Mouse (Mus musculus): ENCODE data around the gene Ctns. TPM values are rescaled to one million over a fixed set of nuclear protein-coding genes. Genes with fewer than 3 reads are reported as not detected.

Gene Ctns
- polyA plus RNA-seq (2014; fragmentation: Illumina TruSeq; extraction: RNeasy Lipid Tissue Mini Kit (QIAGEN cat#74804); ENCODE audit: low read depth, low replicate concordance) = 18.5 TPM

GRCm38 (mm10) chr11:73198603-73199229 lies at the start of gene Ctns:
TSS of gene Ctns (minus strand) at chr11:73199042.

GRCm38 (mm10) chr11:73233992-73234391 lies 35.1 kb upstream of the Ctns start, which contains the start of gene Trpv1:
TSS of gene Trpv1 (plus strand) at chr11:73234292.

GRCm38 (mm10) chr11:73199230-73199712 lies 429 bp upstream of the Ctns start, which contains the start of gene Shpk:
TSS of gene Shpk (plus strand) at chr11:73199460.

GRCm38 (mm10) chr11:73176608-73177508 lies 22.0 kb downstream of the Ctns start, which contains the start of the genes Emc6 and Tax1bp3:
TSS of gene Emc6 (minus strand) at chr11:73177037.
TSS of gene Tax1bp3 (plus strand) at chr11:73177083.

DNA sequence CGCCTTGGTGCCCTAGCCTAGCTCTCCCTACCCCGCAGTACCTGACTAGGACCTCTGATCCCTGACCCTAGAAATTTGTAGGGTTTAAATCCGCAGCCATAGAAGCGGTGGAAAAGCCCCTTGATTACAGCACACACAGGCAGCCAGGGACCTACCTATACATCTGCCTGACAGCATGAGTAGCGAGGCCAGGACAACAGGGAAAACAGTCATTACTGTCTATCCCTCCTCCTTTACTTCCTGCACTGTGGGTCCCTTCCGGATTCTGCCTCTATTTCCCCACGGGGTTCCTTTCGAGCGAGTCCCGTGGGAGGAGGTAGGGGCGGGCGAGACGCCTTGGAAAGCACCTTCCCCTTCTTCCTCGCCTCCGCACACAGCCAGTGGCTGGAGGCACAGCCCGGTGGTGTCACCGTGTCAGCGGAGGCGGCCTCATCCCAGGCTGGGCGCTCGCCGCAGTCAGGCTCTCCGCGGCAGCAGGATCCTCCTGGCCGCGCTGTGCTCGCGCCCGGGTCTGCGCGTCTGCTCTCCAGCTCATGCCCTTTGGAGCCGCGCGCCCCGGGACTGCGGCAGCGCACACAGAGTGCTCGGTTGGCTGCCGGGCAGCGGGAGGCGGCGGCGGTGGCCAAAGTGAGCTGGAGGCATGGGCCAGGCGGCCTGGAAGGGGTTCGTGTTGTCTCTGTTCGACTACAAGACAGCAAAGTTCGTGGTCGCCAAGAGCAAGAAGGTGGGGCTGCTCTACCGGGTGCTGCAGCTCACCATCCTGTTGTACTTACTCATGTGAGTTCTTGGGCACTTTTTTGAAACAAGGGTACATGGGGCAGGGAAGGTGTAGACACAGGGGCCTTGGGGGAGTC lies 38.7 kb downstream of the Ctns start, which contains the start of gene P2rx5:
P2rx5 (plus strand) TSS at position 465 of the 854 bp plus-strand sequence.

GRCm38 (mm10) chr11:73137591-73138501 lies 61.0 kb downstream of the Ctns start, which contains the start of gene Haspin:
TSS of gene Haspin (minus strand) at chr11:73138294.

Other genes starting within 250 kb of the Ctns start
- 215 TPM for gene Atp2a3, start 237.9 kb downstream of the Ctns start, polyA plus RNA-seq (2014; fragmentation: Illumina TruSeq; extraction: RNeasy Lipid Tissue Mini Kit (QIAGEN cat#74804); ENCODE audit: low read depth, low replicate concordance)
- 0.76 TPM for gene P2rx1, start 199.9 kb downstream of the Ctns start, polyA plus RNA-seq (2014; fragmentation: Illumina TruSeq; extraction: RNeasy Lipid Tissue Mini Kit (QIAGEN cat#74804); ENCODE audit: low read depth, low replicate concordance)
- gene Camkk1, start 180.0 kb downstream of the Ctns start, polyA plus RNA-seq (2014; fragmentation: Illumina TruSeq; extraction: RNeasy Lipid Tissue Mini Kit (QIAGEN cat#74804); ENCODE audit: low read depth, low replicate concordance) = 0.50 TPM
- gene Ncbp3, start 151.3 kb downstream of the Ctns start, polyA plus RNA-seq (2014; fragmentation: Illumina TruSeq; extraction: RNeasy Lipid Tissue Mini Kit (QIAGEN cat#74804); ENCODE audit: low read depth, low replicate concordance) = 10.8 TPM
- 1.4 TPM for gene Itgae, start 108.5 kb downstream of the Ctns start, polyA plus RNA-seq (2014; fragmentation: Illumina TruSeq; extraction: RNeasy Lipid Tissue Mini Kit (QIAGEN cat#74804); ENCODE audit: low read depth, low replicate concordance)
- gene Haspin, start 60.7 kb downstream of the Ctns start, polyA plus RNA-seq (2014; fragmentation: Illumina TruSeq; extraction: RNeasy Lipid Tissue Mini Kit (QIAGEN cat#74804); ENCODE audit: low read depth, low replicate concordance) = 4.4 TPM
- not detected for gene P2rx5, start 38.6 kb downstream of the Ctns start, polyA plus RNA-seq (2014; fragmentation: Illumina TruSeq; extraction: RNeasy Lipid Tissue Mini Kit (QIAGEN cat#74804); ENCODE audit: low read depth, low replicate concordance)
- gene Emc6, start 22.0 kb downstream of the Ctns start, polyA plus RNA-seq (2014; fragmentation: Illumina TruSeq; extraction: RNeasy Lipid Tissue Mini Kit (QIAGEN cat#74804); ENCODE audit: low read depth, low replicate concordance) = 36.6 TPM
- 82.2 TPM for gene Tax1bp3, start 22.0 kb downstream of the Ctns start, polyA plus RNA-seq (2014; fragmentation: Illumina TruSeq; extraction: RNeasy Lipid Tissue Mini Kit (QIAGEN cat#74804); ENCODE audit: low read depth, low replicate concordance)
- 6.1 TPM for gene Shpk, start 418 bp upstream of the Ctns start, polyA plus RNA-seq (2014; fragmentation: Illumina TruSeq; extraction: RNeasy Lipid Tissue Mini Kit (QIAGEN cat#74804); ENCODE audit: low read depth, low replicate concordance)
- gene Trpv1, start 35.2 kb upstream of the Ctns start, polyA plus RNA-seq (2014; fragmentation: Illumina TruSeq; extraction: RNeasy Lipid Tissue Mini Kit (QIAGEN cat#74804); ENCODE audit: low read depth, low replicate concordance) = 0.66 TPM
- gene Trpv3, start 68.3 kb upstream of the Ctns start, polyA plus RNA-seq (2014; fragmentation: Illumina TruSeq; extraction: RNeasy Lipid Tissue Mini Kit (QIAGEN cat#74804); ENCODE audit: low read depth, low replicate concordance) = 40.7 TPM
- 32.5 TPM for gene Aspa, start 130.6 kb upstream of the Ctns start, polyA plus RNA-seq (2014; fragmentation: Illumina TruSeq; extraction: RNeasy Lipid Tissue Mini Kit (QIAGEN cat#74804); ENCODE audit: low read depth, low replicate concordance)
- gene Gm49340, start 130.7 kb upstream of the Ctns start, polyA plus RNA-seq (2014; fragmentation: Illumina TruSeq; extraction: RNeasy Lipid Tissue Mini Kit (QIAGEN cat#74804); ENCODE audit: low read depth, low replicate concordance) = not detected
- gene Spata22, start 130.7 kb upstream of the Ctns start, polyA plus RNA-seq (2014; fragmentation: Illumina TruSeq; extraction: RNeasy Lipid Tissue Mini Kit (QIAGEN cat#74804); ENCODE audit: low read depth, low replicate concordance) = 3.1 TPM
- gene Olfr20, start 151.7 kb upstream of the Ctns start, polyA plus RNA-seq (2014; fragmentation: Illumina TruSeq; extraction: RNeasy Lipid Tissue Mini Kit (QIAGEN cat#74804); ENCODE audit: low read depth, low replicate concordance) = not detected
- not detected for gene Olfr376, start 172.2 kb upstream of the Ctns start, polyA plus RNA-seq (2014; fragmentation: Illumina TruSeq; extraction: RNeasy Lipid Tissue Mini Kit (QIAGEN cat#74804); ENCODE audit: low read depth, low replicate concordance)
- not detected for gene Olfr1, start 200.6 kb upstream of the Ctns start, polyA plus RNA-seq (2014; fragmentation: Illumina TruSeq; extraction: RNeasy Lipid Tissue Mini Kit (QIAGEN cat#74804); ENCODE audit: low read depth, low replicate concordance)
- not detected for gene Olfr378, start 229.4 kb upstream of the Ctns start, polyA plus RNA-seq (2014; fragmentation: Illumina TruSeq; extraction: RNeasy Lipid Tissue Mini Kit (QIAGEN cat#74804); ENCODE audit: low read depth, low replicate concordance)